In genomic region chr1:90866734-90867133, GRCm38 (mm10) we compare ENCODE assay signal across 12 mouse cellular contexts. TPM values are rescaled to one million over a fixed set of nuclear protein-coding genes. Genes with fewer than 3 reads are reported as not detected.
"Had no signal": no experiment of that assay in that cellular context is flagged by ENCODE, and none has a peak within 500 bp of the region (broad histone marks: within the 10 kb centered on the region; RNA-seq: fewer than 3 reads in every experiment).

No protein-coding gene starts in this region.

- DNase-seq: kidney, postnatal 36 days; layer of hippocampus, adult 9-11 months; layer of hippocampus, postnatal 36 days; left cerebral cortex, postnatal 4 days; lung, embryonic 14.5 days; lung, postnatal 10 days; lung, postnatal 4 days; midbrain, embryonic 14.5 days; thymus, postnatal 4 days had no signal

RNA-seq across cellular contexts. Expression of gene Col6a3, which starts 23.0 kb away (rescaled TPM):
- total RNA-seq: neutrophil, adult 5-6 weeks had no signal

RNA-seq across cellular contexts. Expression of gene Mlph, which starts 48.2 kb away (rescaled TPM):
- total RNA-seq: megakaryocyte, adult 5-6 weeks; neutrophil, adult 5-6 weeks had no signal
- polyA plus RNA-seq: liver, embryonic 12.5 days had no signal
